Mouse (Mus musculus) A20 (cell line): Measurements from ENCODE around the gene Grk5.
A peak's percentile ranks its signal among the peaks of the same experiment; 100 is the strongest.
"Not testable (repeated sequence)": the region's sequence is repeated elsewhere in the genome, so short reads cannot be mapped to it uniquely, and the experiment has no call there.

Experiments used
- DNase-seq: peaks from one replicate; pipeline ENCODE4 v3.0.0-alpha.2; 2011; ENCODE audit warnings: low read depth, low spot score

Gene Grk5

DNA sequence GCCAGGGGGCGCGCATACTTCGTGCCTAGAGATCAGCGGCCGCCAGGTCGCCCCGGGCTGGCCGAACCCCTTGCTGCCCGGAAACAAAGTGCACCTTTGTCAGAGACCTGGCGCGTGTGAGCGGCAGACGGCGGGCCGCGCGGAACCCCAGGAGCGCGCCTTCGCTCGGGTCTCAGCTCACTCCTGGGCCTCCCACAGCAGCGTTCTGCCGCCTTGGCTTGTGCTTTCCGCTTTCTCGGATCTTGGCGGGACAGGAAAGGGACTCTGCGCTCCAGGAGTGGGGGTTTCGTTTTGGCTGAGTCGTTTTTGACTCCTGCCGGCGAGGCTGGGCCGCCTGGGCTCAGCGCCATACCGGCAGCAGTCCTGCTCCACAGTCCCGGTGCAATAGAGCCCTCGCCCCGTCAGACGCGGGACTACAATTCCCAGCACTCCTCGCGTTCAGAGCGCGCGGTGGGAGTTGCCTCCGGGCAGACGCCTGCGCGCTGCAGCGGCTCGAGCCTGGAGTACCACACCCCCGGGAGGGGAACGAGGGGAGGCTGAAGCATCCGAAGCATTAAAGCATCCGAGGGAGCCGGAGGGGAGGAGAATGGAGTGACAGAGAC lies at the start of gene Grk5:
Grk5 (plus strand) TSS at position 36 of the 602 bp plus-strand sequence.
- peak; percentile 96 for DNase-seq

DNA sequence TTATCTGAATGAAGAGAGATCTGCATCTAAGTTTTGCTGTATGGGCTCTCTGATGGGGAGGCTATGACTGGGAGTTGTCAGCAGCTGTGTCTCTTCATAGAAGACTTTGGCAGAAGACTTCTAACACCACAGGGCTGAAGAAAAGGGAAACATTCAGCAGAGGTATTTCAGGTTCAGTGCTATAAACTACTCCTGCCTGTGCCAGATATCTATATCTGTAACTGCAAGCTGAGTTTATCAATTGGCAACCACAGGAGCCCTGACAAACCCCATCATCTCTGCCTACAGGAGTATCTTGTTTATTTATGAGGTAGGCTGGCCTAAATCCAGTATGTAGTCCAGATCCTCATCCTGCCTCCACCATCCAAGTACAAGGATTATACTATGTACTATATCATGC lies 46.2 kb upstream of the Grk5 start:
- no peak for DNase-seq

DNA sequence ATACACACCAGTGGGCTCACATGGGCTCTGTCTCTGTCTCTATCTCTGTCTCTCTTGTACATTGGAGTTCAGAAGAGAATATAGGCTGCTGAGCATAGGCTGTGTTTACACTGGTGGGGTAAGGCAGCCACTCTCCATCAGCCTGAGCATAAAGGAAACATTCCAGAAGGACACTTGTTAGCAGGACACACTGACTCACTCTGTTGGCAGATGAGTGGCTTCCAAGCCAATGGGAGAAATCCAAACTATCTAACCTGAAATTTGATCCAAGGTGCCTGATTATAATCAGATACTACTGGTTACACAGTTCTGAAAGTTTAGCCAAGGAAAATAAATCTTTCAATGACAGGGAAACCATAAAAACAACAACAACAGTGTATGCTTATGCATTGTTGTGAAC lies 43.8 kb upstream of the Grk5 start:
- DNase-seq = no peak

DNA sequence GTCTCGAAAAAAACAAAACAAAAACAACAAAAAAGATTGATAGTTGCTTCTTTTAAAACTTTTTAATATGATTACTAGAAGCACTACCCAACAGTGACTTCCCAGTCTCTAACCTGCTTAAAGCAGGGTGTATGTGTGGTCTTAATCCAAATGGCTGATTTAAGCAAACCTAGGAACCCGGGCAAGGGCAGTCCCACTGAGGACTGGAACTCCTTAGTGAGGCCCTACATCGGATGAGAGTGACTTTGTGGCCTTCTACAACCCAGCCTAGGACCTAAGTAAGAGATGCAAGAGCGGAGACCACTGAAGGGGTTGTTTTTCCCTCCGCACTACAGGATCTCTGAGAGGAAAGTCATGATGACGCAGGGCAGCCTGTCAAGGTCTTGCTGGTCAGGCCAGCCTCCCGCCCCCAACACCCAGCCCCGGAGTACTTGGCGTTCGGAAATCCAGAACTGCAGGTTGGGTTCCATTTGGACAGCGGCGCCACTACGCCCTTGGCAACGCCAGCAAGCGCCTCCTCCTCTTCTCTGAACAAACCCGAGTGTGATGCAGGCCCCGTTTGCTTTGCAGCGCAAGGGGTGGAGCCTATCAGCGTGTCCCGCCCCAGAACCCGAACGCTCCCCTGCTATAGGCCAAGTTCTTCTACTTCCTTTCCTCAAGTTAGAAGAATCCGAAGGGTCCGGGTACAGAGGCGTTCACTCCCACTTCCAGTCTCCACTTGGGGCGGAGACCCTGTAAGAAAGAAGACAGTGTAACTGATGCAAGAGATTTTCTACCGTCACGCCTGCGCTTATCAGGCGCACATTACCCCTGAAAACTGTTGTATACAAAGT lies 28.5 kb upstream of the Grk5 start, which contains the start of gene Sfxn4:
Sfxn4 (minus strand) TSS at position 612 of the 833 bp plus-strand sequence.
- DNase-seq = peak; percentile 94

DNA sequence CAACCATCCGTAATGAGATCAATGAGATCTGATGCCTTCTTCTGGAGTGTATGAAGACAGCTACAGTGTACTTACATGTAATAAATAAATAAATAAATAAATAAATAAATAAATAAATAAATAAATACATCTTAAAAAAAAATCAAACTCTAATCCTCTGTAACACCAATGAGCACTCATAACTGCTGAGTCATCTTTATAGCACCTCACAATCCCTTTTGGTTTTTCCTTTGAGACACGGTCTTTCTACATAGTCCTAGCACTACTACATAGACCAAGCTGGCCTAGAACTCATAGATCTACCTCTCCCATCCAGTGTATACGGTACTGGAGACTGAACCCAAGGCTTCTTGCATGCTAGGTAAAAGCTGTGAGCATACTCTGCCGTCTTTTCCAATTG lies 23.4 kb upstream of the Grk5 start:
- DNase-seq = not testable (repeated sequence)

DNA sequence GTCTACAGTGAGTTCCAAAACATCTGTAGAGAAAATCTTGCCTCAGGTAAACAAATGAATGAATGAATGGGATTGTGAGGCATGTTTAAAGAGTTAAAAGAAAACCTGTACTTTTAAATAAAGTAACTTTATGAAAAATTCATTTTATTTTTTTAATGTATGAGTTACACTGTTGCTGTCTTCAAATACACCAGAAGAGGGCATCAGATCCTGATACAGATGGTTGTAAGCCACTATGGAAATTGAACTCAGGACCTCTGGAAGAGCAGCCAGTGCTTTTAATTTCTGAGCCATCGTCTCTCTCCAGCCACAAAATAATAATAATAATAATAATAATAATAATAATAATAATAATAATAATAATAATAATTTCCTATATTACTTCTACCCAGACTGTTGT lies 19.1 kb upstream of the Grk5 start:
- DNase-seq = no peak

DNA sequence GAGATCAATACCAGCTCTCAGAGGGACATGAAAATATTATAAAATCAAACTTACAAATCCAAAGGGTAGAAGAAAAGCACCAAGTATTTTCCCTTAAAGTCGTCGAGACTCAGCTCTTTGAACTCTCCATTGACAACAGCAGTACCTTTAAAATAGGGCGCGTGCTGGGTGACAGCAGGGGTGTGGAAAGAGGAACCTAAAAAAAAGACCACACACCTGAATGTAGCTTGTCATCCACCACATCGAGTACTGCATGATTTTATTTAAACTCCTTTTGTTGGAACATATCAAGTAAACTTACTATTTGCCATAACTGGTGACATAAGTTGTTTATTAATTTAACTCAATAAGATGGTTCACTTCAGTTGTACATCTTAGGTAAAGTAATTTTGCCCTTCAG lies 18.2 kb upstream of the Grk5 start:
- peak; percentile 53 for DNase-seq

DNA sequence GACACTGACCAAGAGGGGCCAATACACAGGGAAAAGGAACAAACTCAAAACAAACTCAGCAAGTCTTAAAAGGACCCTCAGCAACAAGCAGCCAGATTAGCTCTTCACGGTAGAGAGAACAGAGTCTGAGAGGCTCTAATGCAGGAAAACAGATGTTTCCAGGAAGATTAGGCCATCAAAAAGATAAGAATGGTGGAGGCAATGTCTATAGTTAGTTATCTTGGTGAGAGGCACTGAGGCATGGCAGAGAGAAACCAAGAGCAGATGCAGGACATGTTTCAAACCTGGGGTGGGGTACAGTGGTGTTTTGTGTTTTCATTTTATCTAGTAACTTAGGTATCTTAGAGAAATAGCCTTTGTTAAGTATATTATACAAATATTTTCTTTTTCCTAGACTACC lies 17.3 kb upstream of the Grk5 start:
- peak; percentile 41 for DNase-seq

DNA sequence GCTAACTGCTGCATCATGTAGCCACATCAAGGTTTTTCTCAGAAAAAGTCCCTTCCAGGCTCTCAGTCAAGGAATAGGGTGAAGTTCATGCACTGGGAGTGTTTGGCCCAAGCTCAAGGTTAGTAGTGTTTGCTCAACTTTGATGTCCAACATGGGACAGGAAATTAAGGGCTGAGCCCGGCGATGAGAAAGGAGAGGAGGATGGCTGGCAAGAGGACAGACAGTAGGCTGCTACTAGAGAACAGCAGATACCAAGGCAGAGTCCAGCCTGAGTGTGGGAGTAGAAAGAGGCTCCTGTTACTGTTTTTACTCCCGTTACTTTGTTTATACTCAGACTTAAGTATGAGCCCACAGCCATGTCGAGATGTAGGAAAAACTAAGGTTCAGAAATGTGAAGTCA lies 16.0 kb upstream of the Grk5 start:
- DNase-seq = peak; percentile 54

DNA sequence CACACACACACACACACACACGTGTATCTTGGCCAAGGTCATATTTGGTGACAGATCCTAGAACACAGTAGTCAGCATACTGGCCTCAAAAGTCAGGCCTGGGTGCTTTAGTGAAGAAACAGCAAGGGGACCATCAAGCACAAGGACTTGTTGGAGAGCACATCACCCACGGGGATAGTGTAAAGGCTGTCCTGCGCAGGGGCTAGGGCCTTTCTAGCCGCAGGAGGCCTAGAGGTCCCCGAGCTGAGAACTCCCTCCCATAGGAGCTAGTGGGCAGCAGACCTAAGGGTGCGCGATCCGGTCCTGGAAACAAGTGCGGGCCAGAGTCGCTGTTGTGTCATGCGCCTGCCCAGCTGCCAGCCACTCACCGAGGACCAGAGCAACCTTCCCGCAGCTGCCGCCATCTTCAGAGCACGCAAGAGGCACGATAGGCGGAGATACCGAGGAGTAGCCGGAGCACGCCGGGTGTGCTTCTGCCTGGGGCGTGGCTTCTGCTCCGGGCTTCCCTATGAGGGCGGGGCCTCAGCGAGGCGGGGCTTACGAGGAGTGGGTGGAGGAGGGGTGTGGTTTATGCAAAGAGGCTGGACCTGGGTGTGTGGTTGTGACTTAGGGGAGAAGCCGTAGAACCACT lies 15.4 kb upstream of the Grk5 start, which contains the start of gene Prdx3:
Prdx3 (minus strand) TSS at position 493 of the 631 bp plus-strand sequence.
- peak; percentile 96 for DNase-seq

DNA sequence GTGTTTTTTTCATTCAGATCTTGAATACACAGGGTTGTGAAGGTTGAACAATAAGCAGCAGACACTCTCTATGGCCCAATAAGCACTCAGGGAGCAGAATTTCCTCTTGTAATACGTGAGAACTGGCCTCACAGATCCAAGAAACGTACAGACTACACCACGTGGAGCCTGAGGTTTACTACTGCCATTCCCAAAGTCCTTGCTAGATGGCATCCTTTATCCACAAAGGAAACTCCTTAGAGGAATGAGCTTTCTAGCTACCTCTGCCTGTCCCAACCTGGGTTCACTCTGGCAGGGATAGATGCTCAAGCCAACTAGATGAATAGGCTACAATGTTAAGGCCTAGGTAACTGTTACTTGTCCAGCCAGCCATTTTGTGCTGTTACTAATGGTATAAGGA lies 6.4 kb upstream of the Grk5 start:
- DNase-seq = peak; percentile 35

DNA sequence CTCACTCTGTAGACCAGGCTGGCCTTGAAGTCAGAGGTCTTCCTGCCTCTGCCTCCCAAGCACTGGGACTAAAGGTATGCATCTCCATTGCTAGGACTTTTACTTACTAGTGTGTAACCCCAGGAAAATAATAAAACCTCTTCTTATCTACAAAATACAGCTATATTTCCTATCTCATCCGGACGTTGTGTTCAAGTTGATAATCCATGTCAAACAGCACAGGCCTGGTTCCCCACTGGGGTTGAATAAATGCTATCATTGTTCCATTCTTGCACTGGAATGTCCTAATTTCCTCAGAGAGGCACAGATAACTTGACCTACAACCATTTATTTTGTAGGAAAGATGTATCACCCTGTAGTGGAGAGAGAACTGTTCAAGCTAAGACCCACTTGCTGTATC lies 1.9 kb upstream of the Grk5 start:
- DNase-seq = no peak

DNA sequence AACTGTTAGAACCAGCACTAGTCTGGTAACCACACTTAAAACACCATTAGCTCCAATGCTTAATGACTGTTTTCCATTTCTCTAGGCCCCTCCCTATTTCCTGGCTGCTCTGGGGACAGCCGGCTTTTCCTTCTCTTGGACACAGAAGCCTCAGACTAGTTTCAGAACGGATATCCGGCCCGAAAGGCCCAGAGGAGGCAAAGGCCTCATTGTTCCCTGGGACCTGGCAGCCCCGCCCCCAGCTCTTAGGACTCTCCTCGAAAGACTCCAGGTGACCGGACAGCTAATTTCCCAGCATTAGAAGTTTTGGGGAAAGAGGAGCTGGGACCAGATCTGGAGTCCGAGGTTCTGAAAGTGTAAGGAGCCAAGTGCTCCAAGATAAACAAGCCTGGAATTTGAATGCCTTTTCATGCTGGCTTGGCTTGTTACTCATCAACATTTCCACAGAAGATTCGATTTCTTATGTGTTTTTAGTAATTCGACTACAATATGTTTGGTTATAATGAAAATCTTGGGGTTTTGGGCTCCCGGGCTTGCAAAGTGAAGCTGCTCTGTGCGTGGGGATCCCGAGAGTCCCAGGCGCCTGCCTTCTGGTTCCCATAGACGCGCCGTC lies 342 bp upstream of the Grk5 start:
- DNase-seq = no peak

DNA sequence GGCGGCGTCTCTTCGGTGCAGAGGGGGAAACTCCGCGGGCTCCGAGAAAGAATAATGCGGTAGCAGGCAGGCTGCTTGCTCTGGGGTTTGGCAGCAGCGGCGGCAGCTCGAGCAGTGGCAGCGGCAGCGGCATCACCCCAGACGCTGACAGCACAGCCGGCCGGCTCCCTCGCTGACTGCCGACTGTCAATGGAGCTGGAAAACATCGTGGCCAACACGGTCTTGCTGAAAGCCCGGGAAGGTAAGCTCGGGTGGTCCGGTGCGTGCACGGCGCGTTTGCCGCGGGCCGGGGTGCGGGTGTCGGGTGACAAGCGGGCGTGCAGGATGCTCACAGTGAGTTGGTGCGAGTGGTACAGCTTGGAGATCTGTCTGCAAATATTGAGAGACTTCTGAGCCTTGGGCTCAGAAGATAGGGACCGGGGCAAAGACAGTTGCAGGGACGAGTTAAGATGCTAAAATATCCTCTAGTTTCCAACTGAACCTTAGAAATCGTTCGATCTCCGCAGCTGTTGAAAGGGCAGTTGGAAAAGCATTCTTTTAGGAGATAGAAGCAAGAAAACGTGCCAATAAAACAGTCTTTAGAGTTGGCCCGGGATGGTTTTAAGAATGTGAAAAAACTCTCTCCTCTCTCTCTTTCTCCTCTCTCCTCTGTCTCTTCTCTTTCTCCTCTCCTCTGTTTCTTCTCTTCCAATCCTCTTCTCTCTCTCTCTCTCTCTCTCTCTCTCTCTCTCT lies 1.0 kb downstream of the Grk5 start:
- DNase-seq = peak; percentile 88

DNA sequence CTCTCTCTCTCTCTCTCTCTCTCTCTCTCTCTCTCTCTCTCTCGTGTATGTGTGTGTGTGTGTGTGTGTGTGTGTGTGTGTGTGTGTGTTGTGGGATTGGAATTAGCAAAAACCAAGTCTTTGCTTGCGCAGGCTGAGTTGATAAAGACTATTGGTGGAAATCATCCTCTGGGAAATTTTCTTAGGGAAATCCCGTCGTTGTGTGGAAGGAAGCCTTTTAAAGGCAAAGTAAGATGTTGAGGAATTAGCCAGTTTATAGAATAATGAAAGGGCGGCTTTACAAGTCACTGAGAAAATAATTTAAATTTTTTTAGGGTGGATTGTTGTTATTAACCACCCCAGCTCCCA lies 1.5 kb downstream of the Grk5 start:
- peak; percentile 39 for DNase-seq

DNA sequence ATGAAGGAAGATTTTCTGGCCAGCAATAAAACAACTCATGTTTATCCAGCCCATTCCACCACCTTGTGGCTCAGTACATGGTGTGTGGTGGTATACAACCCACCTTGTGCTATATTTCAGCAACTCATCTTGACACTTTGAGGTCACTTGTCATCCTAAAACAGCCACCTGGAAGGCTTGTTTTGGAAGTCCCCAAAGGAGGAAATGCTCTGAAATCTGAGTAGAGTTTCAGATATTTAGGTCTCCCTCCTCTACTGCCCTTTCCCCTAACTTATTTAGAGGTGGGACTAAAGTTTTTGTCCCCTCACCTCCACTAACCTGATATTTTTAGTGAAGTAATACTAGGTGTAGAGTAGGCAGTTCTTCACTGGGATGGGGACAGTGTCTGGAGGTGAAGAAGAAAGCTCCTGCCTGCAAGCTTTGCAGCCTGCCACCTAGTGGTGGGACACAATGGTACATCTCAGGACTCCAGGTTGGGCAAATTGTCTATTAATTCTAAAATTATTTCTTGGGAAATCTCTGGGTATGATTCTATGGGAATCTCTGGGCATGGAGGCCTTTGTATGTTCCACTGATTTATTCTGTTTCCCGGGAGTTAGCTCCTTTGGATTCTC lies 2.5 kb downstream of the Grk5 start:
- peak; percentile 79 for DNase-seq

DNA sequence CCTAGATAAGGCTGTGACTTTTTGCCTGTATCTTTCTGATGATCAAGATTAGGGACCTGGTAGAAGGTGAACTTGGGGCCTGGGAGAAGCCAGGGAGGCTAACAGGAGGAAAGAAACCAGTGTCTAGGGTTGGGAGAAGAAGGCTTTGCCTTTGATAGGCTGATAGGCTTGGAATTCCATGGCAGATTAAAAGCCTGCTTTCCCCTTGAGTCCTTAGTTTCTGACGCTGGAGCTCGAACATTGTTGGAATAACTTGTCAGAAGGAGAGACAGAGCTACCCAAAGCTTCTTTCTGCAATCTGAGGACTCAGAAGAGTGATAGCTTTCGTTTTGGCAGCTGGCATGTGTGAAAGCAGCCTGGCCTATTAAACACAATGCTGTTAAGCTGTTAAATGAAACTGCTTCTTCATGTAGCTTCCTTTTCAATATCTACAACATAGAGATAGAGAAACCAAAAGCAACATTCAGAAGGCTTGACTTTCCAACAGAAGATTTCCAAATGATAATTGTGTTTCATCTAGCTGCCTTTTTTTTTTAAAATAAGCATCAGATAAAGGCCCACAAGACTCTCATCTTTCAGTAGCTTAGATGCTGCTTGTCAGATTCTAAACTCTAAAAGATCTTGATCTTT lies 5.8 kb downstream of the Grk5 start:
- DNase-seq = peak; percentile 63

DNA sequence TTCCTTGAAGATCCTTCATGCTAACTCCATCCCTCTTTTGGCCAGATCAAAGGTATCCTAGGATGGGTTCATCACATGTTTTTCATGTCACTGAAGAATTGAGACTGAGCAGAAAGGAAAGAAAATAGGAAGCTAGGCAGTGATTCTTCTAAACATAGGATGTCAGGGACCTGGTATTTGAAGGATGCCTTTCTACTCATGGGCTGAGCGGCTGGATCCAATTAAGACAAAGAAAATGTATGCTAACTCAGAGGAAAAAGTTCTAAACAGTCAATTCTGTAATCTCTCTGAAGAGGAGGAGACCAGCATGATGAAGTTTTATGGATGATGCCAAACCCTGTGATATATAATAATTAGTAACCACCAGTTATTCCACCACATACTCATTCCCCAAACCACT lies 13.6 kb downstream of the Grk5 start:
- no peak for DNase-seq

DNA sequence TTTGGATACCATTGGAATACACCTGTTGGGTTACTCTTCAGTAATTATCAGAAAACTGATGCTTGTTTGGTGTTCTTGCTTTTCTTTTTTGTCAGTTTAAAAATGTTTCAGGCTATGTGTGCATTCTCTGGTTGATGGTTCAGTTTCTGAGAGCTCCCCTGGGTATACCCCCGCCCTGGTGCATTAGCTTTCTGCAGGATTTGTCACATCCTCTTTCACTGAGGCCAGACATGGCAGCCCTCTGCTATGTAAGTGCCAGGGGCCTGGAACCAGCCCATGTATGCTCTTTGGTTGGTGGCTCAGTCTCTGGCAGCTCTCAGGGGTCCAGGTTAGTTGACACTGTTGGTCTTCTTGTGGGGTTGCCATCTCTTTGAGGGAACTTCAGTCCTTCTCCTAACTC lies 14.4 kb downstream of the Grk5 start:
- DNase-seq = peak; percentile 52

DNA sequence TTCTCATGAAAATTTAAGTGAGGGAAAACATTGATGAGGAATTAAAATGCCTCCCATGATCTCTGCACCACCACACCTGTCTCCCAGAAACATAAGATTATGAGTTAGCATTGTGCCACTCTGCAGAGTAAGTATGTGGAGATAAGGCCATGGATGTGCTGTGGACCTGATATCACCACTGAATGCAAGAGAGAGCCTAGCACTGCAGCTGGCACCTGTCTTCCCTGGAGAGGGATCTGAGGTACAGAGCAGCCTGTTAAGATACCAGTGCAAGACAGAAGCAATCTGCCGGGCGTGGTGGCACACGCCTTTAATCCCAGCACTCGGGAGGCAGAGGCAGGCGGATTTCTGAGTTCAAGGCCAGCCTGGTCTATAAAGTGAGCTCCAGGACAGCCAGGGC lies 15.9 kb downstream of the Grk5 start:
- DNase-seq = no peak

DNA sequence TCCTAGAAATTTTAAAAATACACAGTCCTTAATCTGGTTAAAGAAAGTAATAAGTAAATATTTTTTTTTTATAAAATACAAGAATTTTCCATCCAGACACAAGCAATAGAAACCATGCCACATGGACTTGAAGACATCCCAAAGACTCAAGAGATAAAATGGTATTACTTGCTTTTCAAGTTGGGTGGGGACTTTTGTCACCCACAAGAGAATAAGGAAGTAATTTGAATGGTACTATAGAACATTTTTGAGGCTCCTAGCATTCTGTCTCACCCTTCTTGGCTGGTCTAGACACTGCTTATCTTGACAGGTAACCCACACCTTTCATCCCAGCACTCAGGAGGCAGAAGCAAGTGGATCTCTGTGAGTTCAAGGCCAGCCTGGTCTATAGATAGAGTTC lies 20.8 kb downstream of the Grk5 start:
- DNase-seq = peak; percentile 16
